Mouse (Mus musculus) layer of hippocampus, adult 8-10 months (tissue): ENCODE measurements around the gene Sclt1. TPM values are rescaled to one million over a fixed set of nuclear protein-coding genes. Genes with fewer than 3 reads are reported as not detected.
"Not testable (repeated sequence)": the region's sequence is repeated elsewhere in the genome, so short reads cannot be mapped to it uniquely, and the experiment has no call there.

Experiments used
- DNase-seq, 2 experiments: peaks; one replicate each; pipeline ENCODE4 v3.0.0; 2022; ENCODE audit warnings: low spot score in 2 of 2
- total RNA-seq, 4 experiments: library from RNA; stranded (reverse); gene quantifications; 2 replicates each; pipeline ENCODE4 v1.2.4; 2022

Gene Sclt1
- 10 to 100 TPM; 15.2 to 20.5 (median 16.8) TPM for total RNA-seq

GRCm38 (mm10) chr3:41742278-41742934 is at the start of gene Sclt1, which contains the start of gene D3Ertd751e:
TSS of gene Sclt1 (minus strand) at chr3:41742514.
TSS of gene D3Ertd751e (plus strand) at chr3:41742611.
- peak; percentile 96 to 98 for DNase-seq

- DNase-seq: no peak
Measured at GRCm38 (mm10) chr3:41762091-41762490, 19.8 kb upstream of the Sclt1 start.

GRCm38 (mm10) chr3:41754556-41754955 is 12.2 kb upstream of the Sclt1 start:
- DNase-seq: no peak

DNA sequence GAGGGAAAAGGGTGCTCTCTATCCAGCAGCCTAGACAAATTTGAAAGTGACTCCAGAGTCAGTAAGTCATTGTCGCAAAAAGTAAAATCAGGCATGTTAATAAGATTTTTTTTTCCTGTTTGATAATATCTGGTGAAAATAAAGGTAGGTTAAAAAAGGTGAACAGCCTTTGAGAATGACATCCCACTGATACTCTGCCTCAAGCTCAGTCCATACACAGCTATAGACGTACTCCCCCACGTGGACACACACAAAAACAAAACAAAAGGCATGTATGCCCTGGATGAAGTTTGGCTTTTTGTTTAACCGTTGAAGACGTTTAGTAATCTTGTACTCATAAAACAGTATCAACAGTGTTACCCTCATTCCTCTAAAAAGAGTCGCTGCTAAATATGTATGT is 1.1 kb upstream of the Sclt1 start:
- DNase-seq: no peak

- DNase-seq: peak; percentile 14 to 18
Measured at GRCm38 (mm10) chr3:41741601-41742277, 575 bp downstream of the Sclt1 start.

GRCm38 (mm10) chr3:41695681-41696080 is 46.6 kb downstream of the Sclt1 start:
- DNase-seq: no peak

DNA sequence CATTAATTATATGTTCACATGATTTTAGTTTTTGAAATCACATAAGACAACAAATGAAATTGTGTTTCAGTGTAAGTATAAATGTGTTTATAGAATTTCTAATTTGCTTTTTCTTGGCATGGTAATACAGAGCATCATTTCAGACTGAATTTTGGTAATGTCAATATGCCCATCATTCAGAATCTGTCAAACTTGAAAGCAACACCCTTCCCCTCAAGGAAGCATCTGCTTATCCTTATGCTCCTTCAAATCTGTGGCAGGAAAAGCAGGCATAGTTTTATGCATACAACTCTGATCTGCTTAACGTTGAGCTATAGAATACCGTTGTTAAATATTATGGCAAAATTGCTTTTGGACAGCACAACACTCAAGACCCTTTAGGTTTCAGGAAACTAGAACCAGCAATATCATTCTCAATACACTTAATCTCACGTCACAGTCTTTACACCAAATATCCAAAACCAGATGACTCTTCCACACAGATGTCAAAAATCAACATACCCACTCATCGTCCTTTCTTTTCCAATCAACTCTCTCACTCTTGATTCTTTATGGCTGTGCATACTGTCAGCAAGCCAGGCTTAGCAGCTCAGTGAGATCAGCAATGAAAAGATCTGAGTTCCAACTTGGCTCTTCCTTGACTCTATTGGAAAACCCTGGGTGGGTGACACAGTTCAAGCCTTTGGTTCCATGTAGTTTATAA is 49.7 kb downstream of the Sclt1 start:
- DNase-seq: no peak

- not testable (repeated sequence) for DNase-seq
Measured at GRCm38 (mm10) chr3:41690114-41690640, 52.1 kb downstream of the Sclt1 start.

DNA sequence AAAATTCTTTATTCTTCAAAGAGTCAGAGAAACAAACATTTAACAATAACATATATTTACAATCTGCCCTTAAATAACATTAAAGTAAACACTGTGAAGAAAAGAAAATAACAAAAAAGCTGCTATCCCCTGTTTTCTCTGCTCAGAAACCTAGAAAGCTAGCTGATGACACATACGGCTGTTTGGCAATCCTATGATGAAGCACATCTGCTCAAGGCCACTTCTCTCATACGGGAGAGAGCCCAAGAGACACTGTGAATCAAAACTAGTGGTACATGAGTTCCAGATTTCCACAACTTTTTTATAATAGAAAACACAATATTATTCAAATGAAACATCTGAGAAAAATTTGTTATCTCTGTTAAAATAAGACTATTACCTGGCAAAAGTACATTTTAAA is 55.9 kb downstream of the Sclt1 start:
- DNase-seq: no peak

- no peak for DNase-seq
Measured at GRCm38 (mm10) chr3:41682084-41682483, 60.2 kb downstream of the Sclt1 start.

GRCm38 (mm10) chr3:41676648-41677047 is 65.7 kb downstream of the Sclt1 start:
- no peak for DNase-seq

DNA sequence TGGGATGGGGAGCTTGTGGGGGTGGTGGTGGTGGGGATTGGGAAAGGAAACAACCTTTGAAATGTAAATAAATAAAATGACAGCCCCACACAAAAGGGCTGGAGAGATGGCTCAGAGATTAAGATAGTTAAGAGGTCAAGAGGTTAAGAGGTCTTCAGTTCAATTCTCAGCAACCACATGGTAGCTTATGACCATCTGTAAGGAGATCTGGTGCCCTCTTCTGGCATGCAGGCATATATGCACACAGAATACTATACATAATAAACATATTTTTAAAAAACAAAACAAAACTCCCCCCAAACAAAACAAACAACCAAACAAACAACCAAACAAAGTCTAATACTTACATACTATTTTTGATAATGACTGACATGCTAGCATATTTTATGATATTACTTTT is 67.5 kb downstream of the Sclt1 start:
- no peak for DNase-seq

GRCm38 (mm10) chr3:41655642-41656041 is 86.7 kb downstream of the Sclt1 start:
- DNase-seq: no peak

- DNase-seq: no peak
Measured at GRCm38 (mm10) chr3:41620971-41621370, 121.3 kb downstream of the Sclt1 start.

GRCm38 (mm10) chr3:41618488-41618887 is 123.8 kb downstream of the Sclt1 start:
- DNase-seq: no peak

GRCm38 (mm10) chr3:41618036-41618435 is 124.3 kb downstream of the Sclt1 start:
- DNase-seq: no peak

DNA sequence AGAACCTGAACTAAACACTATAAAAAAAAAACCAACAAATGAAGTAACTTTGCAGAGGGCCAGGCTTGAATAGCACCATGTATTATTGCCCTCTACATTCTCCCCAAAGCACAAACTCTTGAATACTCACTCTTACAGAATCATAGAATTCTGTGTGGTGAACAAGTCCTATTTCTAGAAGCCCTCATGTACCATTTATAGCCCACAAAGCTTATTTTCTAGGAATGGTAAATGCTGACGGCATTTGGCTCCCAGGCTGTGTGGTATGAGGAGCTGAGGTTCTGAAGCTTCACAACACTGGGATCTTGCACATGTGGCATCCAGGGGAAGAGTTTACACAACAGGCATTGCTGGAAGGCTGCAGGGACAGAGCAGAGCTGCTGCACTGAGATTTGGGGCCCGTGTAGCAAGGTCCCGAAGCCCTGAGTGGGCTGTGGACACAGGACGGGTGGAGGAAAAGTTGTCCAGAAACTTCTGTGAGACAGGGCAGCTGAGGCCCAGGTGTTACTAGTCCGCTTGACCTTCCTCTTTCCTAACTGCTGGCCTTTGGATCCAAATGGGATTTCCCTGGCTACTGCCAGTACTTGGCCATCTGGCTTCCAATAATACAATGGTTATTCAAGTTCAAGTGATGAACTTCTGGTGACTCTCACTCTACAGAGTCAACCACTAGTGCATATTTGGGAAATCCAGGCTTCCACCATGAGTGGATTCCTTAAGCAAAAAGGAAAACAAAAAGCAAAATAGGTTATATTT is 127.9 kb downstream of the Sclt1 start:
- DNase-seq: no peak

GRCm38 (mm10) chr3:41613706-41614105 is 128.6 kb downstream of the Sclt1 start:
- peak in 1 of 2 experiments; percentile 26 for DNase-seq

DNA sequence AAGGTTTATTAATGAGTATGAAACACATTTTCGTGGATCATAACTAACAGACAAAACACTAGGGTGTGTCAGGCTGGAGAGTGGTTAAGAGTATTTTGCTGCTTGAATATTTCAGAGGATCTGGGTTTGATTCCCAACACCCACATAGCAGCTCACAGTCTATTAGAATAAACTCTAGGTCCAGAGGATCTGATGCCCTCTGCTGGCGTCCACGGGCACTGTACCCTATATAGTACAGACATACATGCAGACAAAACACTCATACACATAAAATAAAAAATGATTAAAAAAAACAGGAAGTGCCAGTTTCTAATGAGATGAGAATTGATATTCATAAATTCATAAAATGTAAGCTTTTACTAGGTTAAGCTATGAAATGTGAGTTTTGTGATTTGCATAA is 130.1 kb downstream of the Sclt1 start:
- no peak for DNase-seq

- no peak for DNase-seq
Measured at GRCm38 (mm10) chr3:41609071-41609470, 133.2 kb downstream of the Sclt1 start.

GRCm38 (mm10) chr3:41607467-41607866 is 134.8 kb downstream of the Sclt1 start:
- DNase-seq: no peak
